Mouse (Mus musculus) megakaryocyte, embryonic 14.5 days (primary cell): Measurements from ENCODE around the gene Trdn. TPM values are rescaled to one million over a fixed set of nuclear protein-coding genes. Genes with fewer than 3 reads are reported as not detected.

Experiments used
- H3K27me3 ChIP-seq: replicated peaks from 2 replicates; pipeline ENCODE3; 2012; ENCODE audit warnings: inconsistent platforms
- H3K36me3 ChIP-seq: replicated peaks from 2 replicates; pipeline ENCODE3; 2012; ENCODE audit warnings: low read length, inconsistent platforms, mixed read lengths
- H3K4me1 ChIP-seq: 2 replicates; pipeline ENCODE4 v1.6.1; 2012; ENCODE audit warnings: inconsistent platforms
- H3K4me3 ChIP-seq: replicated peaks from 2 replicates; pipeline ENCODE3; 2012; ENCODE audit warnings: moderate library complexity, mild to moderate bottlenecking, inconsistent platforms
- H3K9me3 ChIP-seq: 2 replicates; pipeline ENCODE4 v1.6.1; 2012; ENCODE audit warnings: inconsistent platforms
- FLI1 ChIP-seq: IDR thresholded peaks from 2 replicates; pipeline ENCODE4 v1.6.1; 2012; ENCODE audit warnings: low read length, inconsistent platforms, mixed read lengths
- GATA1 ChIP-seq: IDR thresholded peaks from 3 replicates; pipeline ENCODE4 v1.6.1; 2012; ENCODE audit warnings: mixed read lengths, low read length, inconsistent platforms, borderline replicate concordance
- polyA plus RNA-seq: library from polyadenylated mRNA; stranded (reverse); fragments of >175 nt; gene quantifications from 2 replicates; pipeline ENCODE4 v1.2.3, GENCODE M21; 2012; ENCODE audit warnings: low replicate concordance; ENCODE audit not compliant: insufficient read depth

The Trdn gene
- not detected in 2 replicates for polyA plus RNA-seq

DNA sequence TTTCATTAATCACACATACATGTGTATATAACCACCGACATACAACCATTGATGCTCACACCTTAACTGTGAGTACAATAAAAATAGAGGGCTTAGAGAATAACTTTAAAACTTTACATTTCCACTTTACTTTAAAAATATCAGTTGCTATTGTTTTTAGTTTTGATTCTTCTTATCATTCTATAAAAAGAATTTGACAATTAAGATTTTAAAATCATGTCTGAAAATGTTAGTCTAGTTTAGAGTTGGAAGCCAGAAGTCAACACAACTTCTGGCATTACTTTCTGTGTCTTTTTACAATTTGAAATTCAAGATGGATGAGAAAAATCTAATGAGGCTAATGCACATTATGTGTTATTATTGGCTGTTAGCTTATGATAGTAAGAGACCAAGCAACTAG is at the start of gene Trdn:
TSS of gene Trdn (plus strand) at position 301 of the 400 bp plus-strand sequence.
- Histone ChIP-seq H3K9me3 (no peaks in the 10 kb centered on the region), H3K36me3 (no peaks in the 10 kb centered on the region), H3K4me3 (no peak within 1 kb of the TSS), H3K4me1 (no peaks in the 10 kb centered on the region), H3K27me3 (no peaks in the 10 kb centered on the region)
- TF ChIP-seq GATA1 = no peak
- no peak for TF ChIP-seq FLI1

DNA sequence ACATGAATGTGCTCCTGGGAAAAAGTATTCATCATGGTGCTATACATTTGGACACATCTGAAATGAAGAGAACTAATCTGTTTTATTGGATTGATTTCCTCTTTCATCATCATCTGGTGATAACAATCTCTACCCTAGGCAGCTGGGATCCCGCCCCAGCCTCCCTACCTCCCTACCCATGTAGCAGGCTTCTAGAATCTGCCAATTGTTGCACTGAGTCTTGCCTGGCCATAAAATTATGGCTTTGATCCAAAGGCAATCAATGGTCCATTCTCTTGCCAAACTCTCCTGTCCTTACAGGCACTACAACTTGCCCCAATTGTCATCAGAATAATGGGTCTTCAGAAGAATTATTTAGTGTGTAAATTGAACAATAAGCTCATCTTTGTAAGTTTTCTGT is 19.6 kb upstream of the Trdn start:
- Histone ChIP-seq H3K9me3 (no peaks in the 10 kb centered on the region), H3K4me1 (no peaks in the 10 kb centered on the region), H3K27me3 (no peaks in the 10 kb centered on the region), H3K36me3 (no peaks in the 10 kb centered on the region), H3K4me3 (no peak overlapping the region)
- TF ChIP-seq FLI1 = no peak

DNA sequence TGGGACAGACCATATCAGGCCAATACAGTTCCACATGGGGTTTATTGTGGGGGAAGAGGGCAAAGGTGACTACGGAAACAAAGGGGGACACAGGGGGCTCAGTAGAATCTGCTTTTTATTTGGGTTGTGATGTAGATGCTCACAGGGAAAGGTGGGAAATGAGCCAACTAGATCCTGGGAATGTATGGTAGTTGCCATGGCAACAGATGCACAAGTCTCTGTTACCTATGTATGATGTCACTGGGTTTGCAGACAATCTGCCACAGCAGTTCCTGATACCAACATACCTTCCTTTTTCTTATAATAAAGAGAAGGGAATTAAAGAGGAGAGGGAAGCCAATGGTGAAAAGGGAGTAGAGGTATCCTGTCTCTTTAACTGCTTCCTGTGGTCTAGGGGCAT is 14.8 kb upstream of the Trdn start:
- TF ChIP-seq FLI1 (no peak), GATA1 (no peak)
- no peaks in the 10 kb centered on the region for H3K4me1 ChIP-seq
- no peaks in the 10 kb centered on the region for H3K36me3 ChIP-seq
- H3K27me3 ChIP-seq = no peaks in the 10 kb centered on the region
- peaks cover 10% of the 10 kb centered on the region; the same call in 1 of the 2 replicates for H3K9me3 ChIP-seq
- no peak overlapping the region for H3K4me3 ChIP-seq

DNA sequence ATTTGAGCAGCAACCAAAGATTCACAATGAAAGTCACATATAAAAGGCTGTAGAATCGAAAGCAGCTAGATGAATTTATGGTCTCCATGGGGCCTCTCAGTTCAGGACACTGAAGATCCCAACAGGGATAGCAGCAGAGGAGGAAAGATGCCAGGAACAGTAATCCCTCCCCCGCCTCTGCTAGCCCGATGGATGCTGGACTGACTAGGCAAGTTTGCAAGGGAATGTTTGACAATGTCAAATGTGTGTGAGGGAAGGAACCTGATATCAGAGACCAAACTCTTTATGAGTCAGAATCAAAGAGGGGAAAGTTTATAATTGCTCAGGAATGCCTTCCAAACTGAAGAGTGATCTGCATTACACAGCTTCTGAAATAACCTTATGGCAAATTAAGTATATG is 7.2 kb upstream of the Trdn start:
- peaks cover 10% of the 10 kb centered on the region; the same call in 1 of the 2 replicates for H3K9me3 ChIP-seq
- TF ChIP-seq GATA1 (no peak), FLI1 (no peak)
- no peaks in the 10 kb centered on the region for H3K4me1 ChIP-seq
- H3K4me3 ChIP-seq = no peak overlapping the region
- no peaks in the 10 kb centered on the region for H3K36me3 ChIP-seq
- no peaks in the 10 kb centered on the region for H3K27me3 ChIP-seq

DNA sequence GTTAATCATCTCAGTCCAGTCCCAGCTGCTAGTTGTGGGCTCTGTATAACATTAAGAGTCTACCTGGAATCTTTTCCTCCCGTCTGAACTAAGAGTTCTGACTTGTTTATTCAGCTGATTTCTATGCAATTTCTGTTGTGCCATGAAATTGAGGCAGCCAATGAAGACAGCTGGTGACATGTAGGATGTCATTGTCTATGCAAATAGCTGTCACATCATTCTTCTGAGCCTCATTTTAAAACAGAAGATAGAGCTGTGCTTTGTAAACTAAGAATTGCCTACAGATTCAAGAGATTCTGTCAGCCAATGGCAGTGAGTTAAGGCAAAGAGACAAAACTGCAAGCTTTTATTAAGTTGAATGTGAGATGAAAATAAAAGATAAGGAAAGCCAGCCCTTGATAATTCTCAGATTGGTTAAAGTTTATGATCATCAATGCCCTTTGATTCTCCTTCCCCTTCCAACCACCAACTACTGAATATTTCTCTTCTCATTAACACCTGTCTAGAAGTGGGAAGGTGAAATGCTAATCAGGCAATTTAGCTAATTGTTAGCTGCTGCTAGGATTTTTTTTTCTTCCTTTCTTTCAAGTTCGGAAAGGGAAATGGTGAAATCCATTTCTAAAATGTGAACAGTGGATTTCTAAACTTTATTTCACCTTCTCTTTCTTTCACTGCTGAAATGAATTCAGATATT is 1.9 kb downstream of the Trdn start:
- TF ChIP-seq GATA1 = no peak
- no peak for TF ChIP-seq FLI1
- H3K27me3 ChIP-seq = no peaks in the 10 kb centered on the region
- H3K9me3 ChIP-seq = no peaks in the 10 kb centered on the region
- no peaks in the 10 kb centered on the region for H3K36me3 ChIP-seq
- H3K4me1 ChIP-seq = no peaks in the 10 kb centered on the region
- no peak overlapping the region for H3K4me3 ChIP-seq

DNA sequence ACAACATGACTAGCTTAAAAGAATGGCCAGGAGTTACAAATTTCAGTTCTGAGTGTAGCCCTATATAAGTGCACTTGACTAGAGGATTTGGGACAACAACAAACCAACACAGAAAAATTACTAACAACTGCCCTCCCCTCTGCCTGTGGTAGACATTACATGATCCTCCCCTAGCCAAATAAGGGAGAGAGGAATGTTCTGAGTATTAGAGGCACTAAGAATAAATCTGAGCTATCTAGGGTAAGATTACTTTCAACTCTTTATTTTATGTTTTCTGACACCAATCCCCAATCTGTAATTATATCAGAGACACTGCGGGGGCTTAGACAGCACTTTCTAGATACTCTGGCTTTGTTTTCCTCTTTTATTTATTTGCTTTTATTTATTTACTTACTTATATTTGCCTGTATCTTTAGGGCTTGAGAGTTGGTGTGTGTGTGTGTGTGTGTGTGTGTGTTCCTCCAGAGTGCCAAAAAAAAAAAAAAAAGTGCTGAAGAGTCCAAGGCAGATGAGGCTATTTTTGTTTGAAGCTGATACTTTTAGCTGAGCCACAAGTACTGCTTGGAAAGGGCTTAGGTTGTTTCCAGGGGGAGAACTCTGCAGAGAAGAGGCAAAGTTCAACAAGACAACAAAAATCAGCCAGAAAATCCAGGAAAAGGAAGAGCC is 2.7 kb downstream of the Trdn start:
- no peaks in the 10 kb centered on the region for H3K9me3 ChIP-seq
- H3K4me3 ChIP-seq = no peak overlapping the region
- TF ChIP-seq GATA1 = no peak
- no peak for TF ChIP-seq FLI1
- no peaks in the 10 kb centered on the region for H3K4me1 ChIP-seq
- no peaks in the 10 kb centered on the region for H3K27me3 ChIP-seq
- no peaks in the 10 kb centered on the region for H3K36me3 ChIP-seq

DNA sequence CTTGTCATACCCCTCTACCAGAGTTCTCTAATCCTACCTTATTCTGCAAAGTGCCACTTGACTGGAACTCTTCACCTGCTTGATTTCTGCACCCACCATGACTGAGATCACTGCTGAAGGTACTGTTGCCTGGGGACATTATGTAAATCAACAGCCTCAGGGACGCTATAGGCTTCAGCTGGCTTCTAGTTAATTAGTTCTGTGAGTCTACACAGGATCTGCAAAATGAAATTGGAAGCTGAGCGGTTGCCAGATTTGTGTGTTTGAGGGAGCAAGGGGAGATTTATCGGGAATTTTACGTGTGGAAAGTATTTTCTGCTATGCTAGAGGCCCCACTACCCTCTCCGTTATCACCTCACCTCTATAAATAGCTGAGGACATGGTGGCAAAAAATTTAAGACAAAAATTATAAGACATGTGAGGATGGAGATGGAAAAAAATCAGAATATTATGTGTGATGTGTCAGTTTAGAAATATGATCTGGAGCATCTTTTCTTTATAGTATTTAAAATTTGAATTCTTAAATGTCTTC is 3.3 kb downstream of the Trdn start:
- no peaks in the 10 kb centered on the region for H3K9me3 ChIP-seq
- H3K4me3 ChIP-seq = no peak overlapping the region
- H3K27me3 ChIP-seq = no peaks in the 10 kb centered on the region
- TF ChIP-seq GATA1 (no peak), FLI1 (no peak)
- no peaks in the 10 kb centered on the region for H3K4me1 ChIP-seq
- H3K36me3 ChIP-seq = no peaks in the 10 kb centered on the region

DNA sequence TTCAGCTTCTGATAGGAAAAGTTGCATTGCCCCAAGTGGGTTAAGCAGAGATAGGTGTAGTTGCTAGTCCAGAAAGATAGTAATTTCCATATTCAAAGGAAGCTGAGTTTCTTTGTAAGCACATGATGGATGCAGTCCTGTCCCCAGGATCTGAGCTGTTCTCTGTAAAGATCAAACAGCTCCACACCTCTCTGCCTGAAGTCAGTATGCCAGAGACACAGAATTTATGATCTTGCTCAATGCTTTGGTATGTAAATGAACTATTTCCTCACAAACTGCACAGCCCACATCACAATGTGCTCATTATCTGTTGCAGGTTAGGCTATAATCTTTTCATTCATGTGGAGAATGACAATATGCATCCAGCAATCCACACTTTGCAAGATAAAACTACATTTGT is 8.0 kb downstream of the Trdn start:
- Histone ChIP-seq H3K4me3 (no peak overlapping the region), H3K27me3 (no peaks in the 10 kb centered on the region), H3K4me1 (no peaks in the 10 kb centered on the region), H3K36me3 (no peaks in the 10 kb centered on the region), H3K9me3 (no peaks in the 10 kb centered on the region)
- TF ChIP-seq FLI1 = no peak
- TF ChIP-seq GATA1 = no peak

DNA sequence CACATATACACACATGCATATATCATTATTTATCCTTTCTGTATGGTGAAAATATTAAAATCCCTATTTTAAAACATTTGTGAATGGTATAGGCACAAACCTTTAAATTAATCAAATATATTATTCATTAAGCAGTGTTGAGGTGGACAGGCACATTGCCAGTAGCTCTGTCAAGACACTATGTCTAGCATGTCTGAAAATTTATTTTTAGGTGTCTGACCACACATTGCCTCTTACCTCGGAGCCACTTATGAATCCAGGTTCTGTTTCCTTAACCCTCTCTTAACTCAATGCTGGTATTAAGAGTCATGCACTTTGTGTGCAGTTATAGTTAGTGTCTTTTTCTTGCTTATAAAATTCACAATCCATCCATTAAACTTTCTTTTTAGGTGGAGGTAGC is 12.0 kb downstream of the Trdn start:
- no peaks in the 10 kb centered on the region for H3K27me3 ChIP-seq
- no peak overlapping the region for H3K4me3 ChIP-seq
- no peaks in the 10 kb centered on the region for H3K36me3 ChIP-seq
- TF ChIP-seq FLI1 (no peak), GATA1 (no peak)
- no peaks in the 10 kb centered on the region for H3K4me1 ChIP-seq
- no peaks in the 10 kb centered on the region for H3K9me3 ChIP-seq

DNA sequence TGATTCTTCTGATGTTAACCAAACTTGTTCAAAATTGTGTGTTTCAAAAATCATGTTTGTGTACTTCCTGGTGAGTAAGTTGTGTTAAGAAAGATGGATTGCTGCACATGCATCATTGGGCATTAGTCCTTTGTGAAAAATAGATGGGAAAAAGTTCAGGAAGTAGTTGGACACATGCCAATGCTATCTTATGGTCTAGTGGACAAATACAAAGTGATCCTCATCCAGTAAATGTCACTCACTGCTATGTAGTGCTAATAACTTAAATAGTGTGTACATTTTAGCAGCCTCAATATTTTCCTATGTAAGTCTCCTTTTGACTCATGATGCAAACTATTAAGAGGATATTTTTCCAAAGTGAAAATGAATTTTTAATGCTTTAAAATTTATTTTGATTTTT is 27.6 kb downstream of the Trdn start:
- H3K27me3 ChIP-seq = no peaks in the 10 kb centered on the region
- no peaks in the 10 kb centered on the region for H3K9me3 ChIP-seq
- no peaks in the 10 kb centered on the region for H3K36me3 ChIP-seq
- TF ChIP-seq GATA1 = no peak
- TF ChIP-seq FLI1 = no peak
- no peaks in the 10 kb centered on the region for H3K4me1 ChIP-seq
- no peak overlapping the region for H3K4me3 ChIP-seq

DNA sequence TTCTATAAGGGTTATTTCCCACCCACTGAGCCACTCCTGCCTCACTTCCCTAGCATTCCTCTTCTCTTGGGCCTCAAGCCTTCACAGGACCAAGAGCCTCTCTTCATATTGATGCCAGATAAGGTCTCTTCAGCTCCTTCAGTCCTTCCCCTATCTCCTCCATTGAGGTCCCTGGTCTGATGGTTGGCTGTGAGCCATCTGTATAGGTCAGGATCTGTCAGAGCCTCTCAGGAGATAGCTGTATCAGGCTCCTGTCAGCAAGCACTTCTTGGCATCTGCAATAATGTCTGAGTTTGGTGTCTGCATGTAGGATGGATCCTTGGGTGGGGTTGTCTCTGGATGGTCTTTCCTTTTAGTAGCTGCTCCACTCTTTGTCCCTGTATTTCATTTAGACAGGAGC is 42.7 kb downstream of the Trdn start:
- Histone ChIP-seq H3K36me3 (no peaks in the 10 kb centered on the region), H3K27me3 (no peaks in the 10 kb centered on the region), H3K9me3 (peaks cover 5% of the 10 kb centered on the region), H3K4me3 (no peak overlapping the region), H3K4me1 (no peaks in the 10 kb centered on the region)
- TF ChIP-seq GATA1 (no peak), FLI1 (no peak)
